In genomic region chr17:26111722-26112121, GRCm38 (mm10) we compare ENCODE assay signal across 1 mouse cellular context.
TF ChIP-seq lines count a peak whose summit lies in the region.

No protein-coding gene starts in this region.

TF ChIP-seq in CH12.LX, 34 proteins besides CTCF, POLR2A, EP300 and RAD21 (continued from another document):
- TF ChIP-seq UBTF (IDR thresholded peaks at IDR 0.05; ENCODE audit: low read depth, low read length) (no peak), MAZ (IDR thresholded peaks at IDR 0.05; ENCODE audit: low read depth, low read length) (no peak)
